8 mouse cellular contexts compared by ENCODE assay signal in genomic region chr12:87443700-87444122, GRCm38 (mm10). TPM values are rescaled to one million over a fixed set of nuclear protein-coding genes. Genes with fewer than 3 reads are reported as not detected.
DNase-seq lines count a peak whose midpoint lies in the region; ATAC-seq lines count a peak whose summit lies in the region.

TSS of gene Slirp (plus strand) at chr12:87443896.
TSS of gene Alkbh1 (minus strand) at chr12:87444017.

- H3K9ac ChIP-seq in hindbrain, embryonic 12.5 days: peak within 1 kb of the TSS; percentile 95

- peak; percentile 94 for DNase-seq in NIH3T3 (ENCODE audit: low read depth)
- DNase-seq in cerebellum, postnatal 10 days: peak; percentile 95
- peak; percentile 83 to 89 for DNase-seq in frontal cortex, postnatal 10 days (ENCODE audit: low spot score in 2 of 2)
- peak; percentile 91 to 96 for DNase-seq in layer of hippocampus, postnatal 14 days (ENCODE audit: low spot score in 2 of 2)
- peak; percentile 87 for DNase-seq in lung, postnatal 14 days
- peak; percentile 87 for DNase-seq in retina, adult 2 months (ENCODE audit: low read depth, low spot score)
- peak; percentile 81 to 83 for DNase-seq in thymus, postnatal 36 days

- peak; percentile 94 for ATAC-seq in hindbrain, embryonic 12.5 days (ENCODE audit: low FRiP score)

- WGBS in hindbrain, embryonic 12.5 days: under 1% methylated on average over 28 of the region's 28 CpGs

- H3K36me3 ChIP-seq in hindbrain, embryonic 12.5 days: peaks cover 44% of the 10 kb centered on the region

- H3K4me1 ChIP-seq in hindbrain, embryonic 12.5 days: peaks cover 22% of the 10 kb centered on the region

- H3K27me3 ChIP-seq in hindbrain, embryonic 12.5 days: no peaks in the 10 kb centered on the region

- H3K4me2 ChIP-seq in hindbrain, embryonic 12.5 days (replicated peaks): peak within 1 kb of the TSS; percentile 82

- peak within 1 kb of the TSS; percentile 86 for H3K27ac ChIP-seq in hindbrain, embryonic 12.5 days

- H3K4me3 ChIP-seq in hindbrain, embryonic 12.5 days: peak within 1 kb of the TSS; percentile 98

- no peaks in the 10 kb centered on the region for H3K9me3 ChIP-seq in hindbrain, embryonic 12.5 days (replicated peaks)

RNA-seq across cellular contexts. Expression of gene Slirp, which starts in this region (rescaled TPM):
- 241 and 269 TPM in 2 replicates for polyA plus RNA-seq in hindbrain, embryonic 12.5 days (2016; fragmentation: Nextera tagmentation; extraction: Ambion mirVana)
- 10 to 100 TPM; 87.3 to 94.3 TPM for total RNA-seq in layer of hippocampus, postnatal 14 days (2021)

RNA-seq across cellular contexts. Expression of gene Alkbh1, which starts in this region (rescaled TPM):
- polyA plus RNA-seq in hindbrain, embryonic 12.5 days (2016; fragmentation: Nextera tagmentation; extraction: Ambion mirVana): 48.1 and 53.9 TPM in 2 replicates
- 10 to 100 TPM; 16.7 to 18.5 TPM for total RNA-seq in layer of hippocampus, postnatal 14 days (2021)

Comparison
In these comparisons a context has a peak if more than half of its experiments do, and no peak if none do; other contexts are left out.
1. Peak in every context shown above with its lines: DNase-seq, ATAC-seq, H3K4me3 ChIP-seq and H3K27ac ChIP-seq.